Mouse (Mus musculus) spleen, adult 2 months (tissue): Measurements from ENCODE around the gene Bfsp2.

ENCODE experiments used
- CTCF ChIP-seq: fragments of 200-500 bp; IDR thresholded peaks from 2 replicates; pipeline ENCODE4 v1.5.1; 2011; ENCODE audit warnings: mild to moderate bottlenecking, inconsistent platforms; ENCODE audit not compliant: insufficient read depth, insufficient read length, insufficient replicate concordance; ENCODE audit errors: extremely low read depth
- POLR2A ChIP-seq: fragments of 200-500 bp; IDR thresholded peaks from 2 replicates; pipeline ENCODE4 v1.6.1; 2011; ENCODE audit warnings: low read depth, low read length, inconsistent platforms

DNA sequence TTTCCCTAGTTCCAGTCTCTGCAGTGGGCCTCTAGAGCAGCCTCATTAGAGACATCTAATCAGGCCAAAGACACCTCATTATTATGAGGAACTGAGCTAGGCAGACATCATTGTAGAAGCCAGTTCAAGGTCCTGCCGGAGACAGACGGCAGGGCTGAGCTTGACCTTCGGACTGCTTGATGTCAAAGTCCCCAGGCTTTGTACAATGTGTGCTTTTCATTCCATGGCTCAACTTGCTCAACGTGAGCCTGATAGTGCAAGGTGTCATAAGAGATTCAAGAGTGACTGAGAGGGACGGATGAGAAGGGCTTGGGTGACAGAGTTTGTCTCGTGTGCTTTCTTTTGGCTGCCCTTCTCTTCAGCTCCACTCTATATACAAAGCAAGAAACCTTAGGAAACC is 4.8 kb downstream of the Bfsp2 start:
- TF ChIP-seq CTCF: no peak
- no peak for TF ChIP-seq POLR2A
